Mouse (Mus musculus) ES-E14 (cell line): ENCODE data around the gene Phf10. TPM values are rescaled to one million over a fixed set of nuclear protein-coding genes. Genes with fewer than 3 reads are reported as not detected.
"Not testable (repeated sequence)": the region's sequence is repeated elsewhere in the genome, so short reads cannot be mapped to it uniquely, and the experiment has no call there.

Experiments used
- DNase-seq: peaks from one replicate; pipeline ENCODE4 v3.0.0-alpha.2; 2013; ENCODE audit warnings: low read depth, low spot score
- H3K27ac ChIP-seq: 2 replicates; pipeline ENCODE4 v1.5.1; 2012; ENCODE audit warnings: low read depth, mild to moderate bottlenecking, low read length, moderate library complexity, mixed read lengths; ENCODE audit not compliant: poor library complexity, insufficient read depth, severe bottlenecking
- H3K36me3 ChIP-seq: 2 replicates; pipeline ENCODE4 v1.6.1; 2012; ENCODE audit warnings: mild to moderate bottlenecking, low read length, moderate library complexity, mixed read lengths; ENCODE audit not compliant: control insufficient read depth, poor library complexity, insufficient read depth, severe bottlenecking
- H3K4me1 ChIP-seq, 2 experiments: fragments of 150-350 bp in 1 of 2; sonication (generic) in 1 of 2; 2 replicates each; pipeline ENCODE4 v1.6.1; 2012; ENCODE audit warnings: low read length in 2 of 2, mild to moderate bottlenecking in 1 of 2, mixed read lengths in 1 of 2; ENCODE audit not compliant: control insufficient read depth in 2 of 2, insufficient read depth in 2 of 2, poor library complexity in 1 of 2
- H3K4me3 ChIP-seq, 2 experiments: fragments of 150-350 bp in 1 of 2; sonication (generic) in 1 of 2; 2 replicates each; pipeline ENCODE4 v1.5.1; 2012; ENCODE audit warnings: low read length in 2 of 2, low read depth in 1 of 2, mild to moderate bottlenecking in 1 of 2, mixed read lengths in 1 of 2; ENCODE audit not compliant: insufficient read depth in 1 of 2, poor library complexity in 1 of 2, severe bottlenecking in 1 of 2
- H3K9ac ChIP-seq: 2 replicates; pipeline ENCODE4 v1.6.1; 2012; ENCODE audit warnings: low read depth, mild to moderate bottlenecking, low read length, mixed read lengths; ENCODE audit not compliant: poor library complexity, insufficient read depth, severe bottlenecking
- H3K9me3 ChIP-seq: fragments of 150-350 bp; sonication (generic); 2 replicates; pipeline ENCODE4 v1.6.1; 2012; ENCODE audit warnings: low read depth, mild to moderate bottlenecking, low read length; ENCODE audit not compliant: control insufficient read depth, insufficient read depth
- CHD2 ChIP-seq: IDR thresholded peaks from 2 replicates; pipeline ENCODE4 v1.6.1; 2014; ENCODE audit warnings: mild to moderate bottlenecking, low read depth, low read length, inconsistent platforms
- HCFC1 ChIP-seq: IDR thresholded peaks from 2 replicates; pipeline ENCODE4 v1.6.1; 2012; ENCODE audit warnings: low read length, inconsistent platforms, borderline replicate concordance; ENCODE audit not compliant: insufficient read depth
- MAFK ChIP-seq: IDR thresholded peaks from 2 replicates; pipeline ENCODE4 v1.6.1; 2014; ENCODE audit warnings: mild to moderate bottlenecking, low read depth, low read length, inconsistent platforms; ENCODE audit not compliant: insufficient read depth
- ZC3H11A ChIP-seq: IDR thresholded peaks from 2 replicates; pipeline ENCODE4 v1.6.1; 2012; ENCODE audit warnings: low read depth, mild to moderate bottlenecking, inconsistent platforms, low read length, borderline replicate concordance
- ZNF384 ChIP-seq: IDR thresholded peaks from 2 replicates; pipeline ENCODE4 v1.6.1; 2012; ENCODE audit warnings: low read depth, low read length, inconsistent platforms
- in situ Hi-C, 2 experiments: fragments of 600-800 bp; cut with MboI; formaldehyde crosslinking; loops; one replicate each; pipeline ENCODE4 v1.15.1; 2025; ENCODE audit warnings: low sequenced_read_pairs in 2 of 2, inconsistent platforms in 1 of 2; ENCODE audit not compliant: unreplicated experiment in 2 of 2
- total RNA-seq: library from RNA; depleted of rRNA; stranded (reverse); fragments of 300-350 nt; gene quantifications from 2 replicates; pipeline ENCODE4 v1.2.3, GENCODE M21; 2012

The Phf10 gene
- total RNA-seq, 1 experiment, result 65.6 TPM

- Histone ChIP-seq H3K9me3 (no peaks in the 10 kb centered on the region), H3K36me3 (no peaks in the 10 kb centered on the region), H3K4me3 (no peak overlapping the region), H3K4me1 (peaks cover 2 to 8% of the 10 kb centered on the region in 2 experiments; a peak in 1 of 4 replicates), H3K9ac (no peak overlapping the region), H3K27ac (no peak overlapping the region)
- no peak for DNase-seq
- in situ Hi-C loops, result no loop called here
- TF ChIP-seq CHD2, result no peak
- TF ChIP-seq MAFK, result no peak
- TF ChIP-seq HCFC1, result no peak
- TF ChIP-seq ZNF384, result no peak
- no peak for TF ChIP-seq ZC3H11A
These were observed 25.1 kb downstream of the Phf10 start for GRCm38 (mm10) chr17:14935841-14936605.

GRCm38 (mm10) chr17:14935280-14935679 is 25.8 kb downstream of the Phf10 start:
- H3K36me3 ChIP-seq, H3K9ac ChIP-seq, H3K27ac ChIP-seq, in situ Hi-C loops, H3K4me1 ChIP-seq, H3K4me3 ChIP-seq, H3K9me3 ChIP-seq, DNase-seq: not testable (repeated sequence)

GRCm38 (mm10) chr17:14931469-14931868 is 29.6 kb downstream of the Phf10 start:
- Histone ChIP-seq H3K27ac (no peak overlapping the region), H3K4me3 (no peak overlapping the region), H3K9ac (no peak overlapping the region), H3K4me1 (peaks cover 2 to 16% of the 10 kb centered on the region in 2 experiments; a peak in 2 of 4 replicates), H3K36me3 (no peaks in the 10 kb centered on the region), H3K9me3 (no peaks in the 10 kb centered on the region)
- DNase-seq, result no peak
- in situ Hi-C loops, result no loop called here
- TF ChIP-seq MAFK (no peak), HCFC1 (no peak), ZC3H11A (no peak), CHD2 (no peak), ZNF384 (no peak)

- Histone ChIP-seq H3K4me3 (no peak overlapping the region), H3K27ac (no peak overlapping the region), H3K4me1 (peaks cover 2 to 17% of the 10 kb centered on the region in 2 experiments; a peak in 2 of 4 replicates), H3K9me3 (no peaks in the 10 kb centered on the region), H3K36me3 (no peaks in the 10 kb centered on the region), H3K9ac (no peak overlapping the region)
- in situ Hi-C loops, result no loop called here
- DNase-seq, result no peak
- no peak for TF ChIP-seq ZNF384
- no peak for TF ChIP-seq HCFC1
- no peak for TF ChIP-seq ZC3H11A
- no peak for TF ChIP-seq CHD2
- no peak for TF ChIP-seq MAFK
These were observed 30.4 kb downstream of the Phf10 start for GRCm38 (mm10) chr17:14930697-14931096.

GRCm38 (mm10) chr17:14928631-14929030 is 32.4 kb downstream of the Phf10 start:
- no peak for DNase-seq
- Histone ChIP-seq H3K9me3 (no peaks in the 10 kb centered on the region), H3K4me1 (peaks cover 0 to 12% of the 10 kb centered on the region in 2 experiments; a peak in 2 of 4 replicates), H3K36me3 (no peaks in the 10 kb centered on the region), H3K9ac (no peak overlapping the region), H3K27ac (no peak overlapping the region), H3K4me3 (no peak overlapping the region)
- in situ Hi-C loops, result no loop called here
- no peak for TF ChIP-seq CHD2
- no peak for TF ChIP-seq ZNF384
- TF ChIP-seq ZC3H11A, result no peak
- TF ChIP-seq HCFC1, result no peak
- no peak for TF ChIP-seq MAFK
